Mouse (Mus musculus): Measurements from ENCODE around the gene Idh3g.

The Idh3g gene

GRCm38 (mm10) chrX:73786364-73787224 lies at the start of gene Idh3g, which contains the start of gene Ssr4:
Idh3g (minus strand) TSS chrX:73786897.
Ssr4 (plus strand) TSS chrX:73787028.
- DNase-seq (ENCODE audit: low spot score) = peak; percentile 92

- DNase-seq (ENCODE audit: low spot score) = no peak
These were observed 49.0 kb upstream of the Idh3g start for GRCm38 (mm10) chrX:73835731-73836130.

GRCm38 (mm10) chrX:73824185-73825151 lies 37.8 kb upstream of the Idh3g start, which contains the start of gene Pdzd4:
Pdzd4 (minus strand) TSS chrX:73824969.
- DNase-seq (ENCODE audit: low spot score) = peak; percentile 64

GRCm38 (mm10) chrX:73823747-73824146 lies 37.0 kb upstream of the Idh3g start:
- no peak for DNase-seq (ENCODE audit: low spot score)

- DNase-seq (ENCODE audit: low spot score) = no peak
These were observed 30.1 kb upstream of the Idh3g start for GRCm38 (mm10) chrX:73816596-73817314.

GRCm38 (mm10) chrX:73815072-73815471 lies 28.4 kb upstream of the Idh3g start:
- no peak for DNase-seq (ENCODE audit: low spot score)

GRCm38 (mm10) chrX:73805814-73806213 lies 19.1 kb upstream of the Idh3g start:
- no peak for DNase-seq (ENCODE audit: low spot score)

GRCm38 (mm10) chrX:73798502-73798901 lies 11.8 kb upstream of the Idh3g start:
- DNase-seq (ENCODE audit: low spot score) = peak; percentile 67

- DNase-seq (ENCODE audit: low spot score) = no peak
These were observed 10.8 kb upstream of the Idh3g start for GRCm38 (mm10) chrX:73797511-73797910.

- DNase-seq (ENCODE audit: low spot score) = no peak
These were observed 6.8 kb upstream of the Idh3g start for GRCm38 (mm10) chrX:73793505-73793904.

- DNase-seq (ENCODE audit: low spot score) = no peak
These were observed 6.3 kb upstream of the Idh3g start for GRCm38 (mm10) chrX:73793039-73793438.

GRCm38 (mm10) chrX:73788501-73788900 lies 1.8 kb upstream of the Idh3g start:
- no peak for DNase-seq (ENCODE audit: low spot score)

- DNase-seq (ENCODE audit: low spot score) = no peak
These were observed 495 bp upstream of the Idh3g start for GRCm38 (mm10) chrX:73787225-73787558.

- no peak for DNase-seq (ENCODE audit: low spot score)
These were observed 1.0 kb downstream of the Idh3g start for GRCm38 (mm10) chrX:73785666-73786065.

- no peak for DNase-seq (ENCODE audit: low spot score)
These were observed 4.5 kb downstream of the Idh3g start for GRCm38 (mm10) chrX:73782227-73782626.

GRCm38 (mm10) chrX:73774802-73775483 lies 11.8 kb downstream of the Idh3g start:
- no peak for DNase-seq (ENCODE audit: low spot score)

GRCm38 (mm10) chrX:73774168-73774760 lies 12.4 kb downstream of the Idh3g start, which contains the start of gene Srpk3:
Srpk3 (plus strand) TSS chrX:73774405.
- DNase-seq (ENCODE audit: low spot score) = peak; percentile 21

GRCm38 (mm10) chrX:73767267-73767666 lies 19.4 kb downstream of the Idh3g start:
- no peak for DNase-seq (ENCODE audit: low spot score)

GRCm38 (mm10) chrX:73765311-73765710 lies 21.4 kb downstream of the Idh3g start:
- DNase-seq (ENCODE audit: low spot score) = peak; percentile 41

GRCm38 (mm10) chrX:73758611-73759290 lies 27.9 kb downstream of the Idh3g start:
- DNase-seq (ENCODE audit: low spot score) = peak; percentile 46
